Mouse (Mus musculus): ENCODE results near the gene Rdx. TPM values are rescaled to one million over a fixed set of nuclear protein-coding genes. Genes with fewer than 3 reads are reported as not detected.
"Not testable (repeated sequence)": the region's sequence is repeated elsewhere in the genome, so short reads cannot be mapped to it uniquely, and the experiment has no call there.

Gene Rdx
- total RNA-seq, 1 experiment from 2014 or later, result 245 TPM

DNA sequence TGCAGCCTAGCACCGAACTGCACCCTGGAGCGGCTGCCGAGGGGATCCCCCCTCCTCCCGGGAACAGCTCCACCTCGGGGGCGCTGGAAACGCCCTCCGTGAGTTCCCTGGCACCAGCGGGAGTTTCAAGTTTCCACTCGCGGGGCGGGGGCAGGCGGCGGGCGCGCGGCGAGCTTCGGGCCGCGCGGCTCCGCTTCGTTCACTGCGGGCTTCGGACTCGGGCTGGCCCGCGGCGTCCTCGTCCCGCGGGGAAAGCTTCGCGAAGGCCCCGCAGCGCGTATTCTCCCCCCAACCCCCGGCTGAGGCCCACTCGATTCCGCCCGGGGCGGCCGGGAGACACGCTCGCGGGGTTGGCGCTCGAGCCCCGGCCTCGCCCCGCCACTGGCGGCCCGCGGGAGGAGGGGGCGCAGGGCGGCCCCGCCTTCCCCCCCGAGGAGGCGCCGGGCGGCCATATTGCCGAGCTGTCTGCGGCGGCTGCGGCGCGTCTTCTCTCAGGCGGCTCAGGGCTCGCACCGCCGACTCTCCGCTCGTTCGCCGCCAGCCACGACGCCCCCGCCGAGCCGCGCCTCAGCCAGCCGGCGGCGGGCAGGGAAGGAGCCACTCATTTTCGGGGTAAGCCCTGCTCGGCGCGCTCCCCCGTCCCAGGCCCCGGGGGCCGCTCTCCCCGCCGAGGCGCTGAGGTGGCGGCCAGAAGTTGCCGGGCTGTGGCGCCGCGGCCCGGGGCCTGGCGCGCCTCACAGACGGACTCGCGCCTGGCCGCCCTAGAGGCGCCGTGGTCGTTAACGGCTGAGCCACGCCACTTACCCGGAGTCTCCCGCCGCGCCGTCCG, 1.1 kb downstream of the Rdx start:
- ATAC-seq (replicated peaks in 1 of 2; ENCODE audit: insufficient read depth in 1 of 2, low FRiP score in 2 of 2, low TSS enrichment in 1 of 2, low read depth in 1 of 2, poor library complexity in 2 of 2, severe bottlenecking in 2 of 2), result peak; percentile 73 to 81

DNA sequence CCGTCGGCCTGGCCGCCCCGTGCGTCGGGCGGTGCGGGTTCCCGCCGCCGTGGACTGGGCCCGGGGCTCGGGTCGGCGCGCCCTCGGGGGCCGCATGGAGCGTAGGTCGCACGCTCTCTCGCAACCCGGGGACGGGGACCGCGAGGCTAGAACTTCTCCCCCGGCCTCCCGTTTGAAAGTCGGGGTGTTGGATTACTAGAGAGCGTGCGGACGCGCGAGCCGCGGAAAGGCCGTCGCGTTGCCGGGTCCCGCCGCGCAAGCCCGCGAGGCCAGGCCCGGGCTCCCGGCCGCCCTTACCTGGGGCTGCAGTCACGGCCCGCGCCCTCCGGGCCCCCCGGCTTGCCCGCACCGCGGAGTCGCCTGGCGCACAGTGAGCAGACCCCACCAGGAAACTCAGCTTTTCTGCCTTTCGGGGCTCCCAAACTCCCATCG, 1.7 kb downstream of the Rdx start:
- ATAC-seq (replicated peaks in 1 of 2; ENCODE audit: insufficient read depth in 1 of 2, low FRiP score in 2 of 2, low TSS enrichment in 1 of 2, low read depth in 1 of 2, poor library complexity in 2 of 2, severe bottlenecking in 2 of 2), result peak in 1 of 2 experiments; percentile 11; a peak in 1 of 4 replicates

DNA sequence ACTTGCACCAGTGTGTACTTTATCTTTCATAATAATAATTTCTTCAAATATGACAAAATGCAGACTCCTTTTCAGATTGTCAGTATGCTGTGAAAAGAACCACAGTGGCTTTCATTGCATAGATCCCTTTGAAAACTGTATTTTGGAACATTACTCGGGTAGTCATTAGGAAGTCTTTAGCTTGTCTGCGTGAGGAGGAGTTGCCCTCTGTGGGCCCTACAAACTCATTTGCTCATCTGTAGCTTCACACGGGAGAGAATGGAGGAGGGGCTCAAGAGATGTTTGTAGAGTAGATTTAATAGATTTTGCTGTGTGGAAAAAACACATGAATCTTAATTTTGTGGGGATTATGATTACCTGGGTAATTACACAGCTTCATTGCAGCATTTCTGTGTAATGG, 2.6 kb downstream of the Rdx start:
- ATAC-seq (replicated peaks in 1 of 2; ENCODE audit: insufficient read depth in 1 of 2, low FRiP score in 2 of 2, low TSS enrichment in 1 of 2, low read depth in 1 of 2, poor library complexity in 2 of 2, severe bottlenecking in 2 of 2), result no peak

DNA sequence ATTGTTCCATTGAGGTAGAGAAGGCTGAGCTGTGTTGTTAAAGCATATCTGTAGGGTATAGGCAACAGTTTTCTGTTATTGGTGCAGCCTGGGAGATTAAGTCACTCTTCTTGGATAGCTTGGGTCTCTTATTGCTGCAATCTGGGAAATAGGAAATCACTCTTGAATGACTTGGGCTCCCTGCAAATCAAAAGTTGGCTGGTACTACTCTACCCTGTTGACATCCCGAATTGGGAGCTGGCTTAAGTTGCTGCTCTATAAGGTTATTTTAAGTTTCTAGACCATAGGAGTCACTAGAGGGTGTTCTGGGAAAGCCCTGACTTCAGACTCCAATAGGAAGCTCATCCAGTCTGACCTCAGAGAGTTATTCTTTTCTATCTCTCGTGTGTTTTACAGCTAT, 3.4 kb downstream of the Rdx start:
- ATAC-seq (replicated peaks in 1 of 2; ENCODE audit: insufficient read depth in 1 of 2, low FRiP score in 2 of 2, low TSS enrichment in 1 of 2, low read depth in 1 of 2, poor library complexity in 2 of 2, severe bottlenecking in 2 of 2), result no peak

DNA sequence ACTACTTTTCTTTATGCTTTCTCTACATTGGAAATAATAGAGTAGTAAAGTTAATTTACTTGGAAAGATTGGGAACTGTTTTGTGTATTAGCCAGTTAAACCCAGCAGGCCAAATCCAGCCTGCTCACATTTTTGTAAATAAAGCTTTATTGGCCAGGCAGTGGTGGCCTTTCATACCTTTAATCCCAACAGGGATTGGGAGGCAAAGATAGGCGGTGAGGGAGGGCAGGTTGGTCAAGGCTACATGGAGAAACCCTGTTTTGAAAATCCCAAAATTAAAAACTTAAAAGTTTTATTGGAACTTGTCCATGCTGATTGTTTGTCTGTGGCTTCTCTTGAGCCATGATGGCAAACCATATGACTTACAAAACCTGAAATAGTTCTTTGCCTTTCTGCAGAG, 5.2 kb downstream of the Rdx start:
- ATAC-seq (replicated peaks in 1 of 2; ENCODE audit: insufficient read depth in 1 of 2, low FRiP score in 2 of 2, low TSS enrichment in 1 of 2, low read depth in 1 of 2, poor library complexity in 2 of 2, severe bottlenecking in 2 of 2), result no peak

DNA sequence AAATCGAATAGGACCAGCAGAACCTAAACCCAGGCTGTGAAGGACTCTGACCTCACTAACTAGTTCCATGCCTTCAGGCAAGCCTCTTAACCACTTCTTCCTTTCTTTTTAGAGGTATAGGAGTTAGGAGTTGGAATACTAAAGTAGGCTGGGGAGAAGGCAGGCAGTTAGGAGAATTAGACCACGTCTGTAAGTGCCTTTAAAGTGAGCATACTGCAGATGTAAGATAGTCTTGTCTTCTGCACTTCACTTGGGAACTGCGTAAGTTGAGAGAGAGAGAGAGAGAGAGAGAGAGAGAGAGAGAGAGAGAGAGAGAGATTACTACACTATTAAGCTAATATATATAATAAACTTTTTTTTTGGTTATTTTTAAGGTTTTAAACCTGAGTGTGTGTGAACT, 8.3 kb downstream of the Rdx start:
- no peak for ATAC-seq (replicated peaks in 1 of 2; ENCODE audit: insufficient read depth in 1 of 2, low FRiP score in 2 of 2, low TSS enrichment in 1 of 2, low read depth in 1 of 2, poor library complexity in 2 of 2, severe bottlenecking in 2 of 2)

DNA sequence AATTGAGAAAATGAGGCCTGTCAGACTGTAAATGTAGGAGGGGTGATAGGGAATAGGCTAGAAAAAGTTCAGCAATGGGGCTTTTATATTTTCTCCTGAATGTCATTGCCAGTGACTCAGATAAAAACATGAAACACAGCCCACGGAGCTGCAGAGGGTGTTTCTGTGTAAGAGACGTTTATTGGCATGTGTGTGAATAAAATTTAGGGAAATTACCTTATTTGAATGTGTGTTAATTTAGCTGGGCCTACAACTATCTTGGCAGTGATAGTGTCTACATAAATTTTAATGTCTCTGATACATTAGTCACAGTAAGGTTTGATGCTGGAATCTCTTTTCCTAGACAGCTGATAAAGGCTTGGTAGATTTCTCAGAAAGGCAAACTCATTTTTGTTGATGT, 12.8 kb downstream of the Rdx start:
- ATAC-seq (replicated peaks in 1 of 2; ENCODE audit: insufficient read depth in 1 of 2, low FRiP score in 2 of 2, low TSS enrichment in 1 of 2, low read depth in 1 of 2, poor library complexity in 2 of 2, severe bottlenecking in 2 of 2), result no peak; a peak in 1 of 4 replicates

DNA sequence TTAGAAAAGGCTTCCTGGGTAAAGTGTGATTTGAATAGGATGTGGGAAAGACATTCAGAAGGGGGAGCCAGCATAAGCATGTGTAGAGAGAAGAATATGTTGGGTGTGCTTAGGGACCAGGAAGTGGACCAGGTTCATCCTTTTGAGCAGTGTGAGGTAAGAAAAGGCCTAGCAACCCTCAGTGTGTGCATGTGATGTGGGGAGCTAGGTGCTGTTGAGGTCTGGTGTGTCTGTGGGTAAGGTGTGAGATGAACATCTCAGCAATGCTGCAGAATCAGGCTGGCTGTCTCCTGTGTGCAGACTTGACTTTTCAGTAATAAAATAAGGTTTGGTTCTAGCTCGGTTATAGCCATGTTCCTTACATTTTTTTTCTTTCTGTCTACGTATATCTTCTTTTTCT, 23.1 kb downstream of the Rdx start:
- no peak for ATAC-seq (replicated peaks in 1 of 2; ENCODE audit: insufficient read depth in 1 of 2, low FRiP score in 2 of 2, low TSS enrichment in 1 of 2, low read depth in 1 of 2, poor library complexity in 2 of 2, severe bottlenecking in 2 of 2)

DNA sequence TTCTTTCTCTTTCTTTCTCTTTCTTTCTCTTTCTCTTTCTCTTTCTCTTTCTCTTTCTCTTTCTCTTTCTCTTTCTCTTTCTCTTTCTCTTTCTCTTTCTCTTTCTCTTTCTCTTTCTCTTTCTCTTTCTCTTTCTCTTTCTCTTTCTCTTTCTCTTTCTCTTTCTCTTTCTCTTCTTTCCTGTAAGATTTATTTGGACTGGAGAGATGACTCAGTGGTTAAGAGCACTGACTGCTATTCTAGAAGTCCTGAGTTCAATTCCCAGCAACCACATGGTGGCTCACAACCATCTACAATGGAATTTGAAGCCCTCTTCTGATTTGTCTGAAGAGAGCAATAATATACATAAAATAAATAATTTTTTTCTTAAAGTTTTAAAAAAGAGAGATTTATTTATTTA, 24.4 kb downstream of the Rdx start:
- not testable (repeated sequence) for ATAC-seq (replicated peaks in 1 of 2; ENCODE audit: insufficient read depth in 1 of 2, low FRiP score in 2 of 2, low TSS enrichment in 1 of 2, low read depth in 1 of 2, poor library complexity in 2 of 2, severe bottlenecking in 2 of 2)

DNA sequence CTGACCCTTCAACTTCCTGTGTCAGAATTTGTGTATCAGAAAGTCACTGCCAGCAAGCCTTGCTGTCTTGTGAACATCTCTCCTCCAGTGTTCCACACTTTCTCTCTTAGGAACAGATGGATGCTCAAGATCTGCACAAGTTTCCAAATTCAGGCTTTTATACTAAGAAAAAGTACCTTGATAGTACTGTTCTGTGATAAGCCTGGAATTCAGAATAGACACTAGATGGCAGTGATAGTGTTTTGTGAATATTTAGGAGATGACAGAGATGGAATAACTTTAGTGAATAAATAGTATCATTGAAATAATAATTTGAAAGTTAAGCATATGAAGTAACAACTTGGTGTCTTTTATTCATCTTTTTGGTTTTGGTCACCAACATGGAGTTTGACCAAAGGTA, 25.2 kb downstream of the Rdx start:
- ATAC-seq (replicated peaks in 1 of 2; ENCODE audit: insufficient read depth in 1 of 2, low FRiP score in 2 of 2, low TSS enrichment in 1 of 2, low read depth in 1 of 2, poor library complexity in 2 of 2, severe bottlenecking in 2 of 2), result no peak

DNA sequence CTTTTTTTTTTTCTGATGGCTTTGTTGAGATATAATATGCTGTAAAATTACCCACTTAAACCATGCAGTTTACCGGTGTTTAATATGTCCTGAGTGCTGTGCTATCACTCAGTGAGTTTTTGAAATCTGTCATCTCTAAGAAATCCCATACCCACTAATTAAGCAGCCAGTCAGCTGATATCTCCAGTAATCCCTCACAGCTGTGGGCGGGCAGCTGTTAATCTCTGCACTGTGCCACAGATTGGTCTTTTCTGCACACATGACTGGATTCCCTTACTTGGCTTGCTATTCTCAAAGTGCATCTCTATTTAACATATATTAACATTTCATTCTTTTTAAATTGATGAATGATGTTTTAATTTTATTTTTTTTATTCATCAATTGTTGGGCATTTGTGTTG, 29.1 kb downstream of the Rdx start:
- no peak for ATAC-seq (replicated peaks in 1 of 2; ENCODE audit: insufficient read depth in 1 of 2, low FRiP score in 2 of 2, low TSS enrichment in 1 of 2, low read depth in 1 of 2, poor library complexity in 2 of 2, severe bottlenecking in 2 of 2)

DNA sequence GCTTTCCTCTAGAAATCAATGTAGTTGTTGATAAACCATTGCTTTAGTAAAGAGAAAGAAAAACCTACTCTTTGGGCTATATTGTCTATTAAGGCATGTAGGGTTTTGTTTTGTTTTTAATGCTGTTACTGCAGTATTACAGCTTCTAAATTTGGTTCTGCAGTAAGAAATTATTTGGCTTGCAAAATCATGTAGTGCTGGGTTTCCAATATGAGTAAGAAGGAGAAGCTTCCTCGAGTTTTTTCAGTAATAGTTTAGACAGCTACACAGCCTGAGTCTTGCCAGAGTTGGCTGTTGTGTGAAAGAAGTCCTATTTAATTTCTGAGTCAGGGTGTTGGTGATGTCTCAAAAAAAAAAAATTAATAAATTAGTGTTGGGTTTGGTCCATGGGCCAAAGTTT, 30.7 kb downstream of the Rdx start:
- no peak for ATAC-seq (replicated peaks in 1 of 2; ENCODE audit: insufficient read depth in 1 of 2, low FRiP score in 2 of 2, low TSS enrichment in 1 of 2, low read depth in 1 of 2, poor library complexity in 2 of 2, severe bottlenecking in 2 of 2)

DNA sequence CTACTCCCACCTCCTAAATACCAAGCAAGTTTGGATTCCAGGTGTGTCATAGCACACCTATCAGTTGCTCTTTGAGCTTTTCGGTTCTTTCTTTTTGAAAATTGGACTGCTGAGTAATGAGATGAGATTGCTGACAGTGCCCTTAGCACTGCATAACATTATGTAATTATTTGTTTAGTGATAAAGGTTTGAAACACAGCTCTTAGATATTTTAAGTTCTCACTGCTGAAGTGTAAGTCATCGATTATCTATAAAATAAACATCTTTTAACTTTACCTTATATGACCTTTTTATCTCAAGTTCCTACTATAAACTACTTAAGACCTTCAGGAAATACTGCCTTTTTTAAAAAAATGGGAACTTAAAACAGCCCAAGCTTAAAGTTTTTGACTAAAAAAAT, 35.0 kb downstream of the Rdx start:
- no peak for ATAC-seq (replicated peaks in 1 of 2; ENCODE audit: insufficient read depth in 1 of 2, low FRiP score in 2 of 2, low TSS enrichment in 1 of 2, low read depth in 1 of 2, poor library complexity in 2 of 2, severe bottlenecking in 2 of 2)

DNA sequence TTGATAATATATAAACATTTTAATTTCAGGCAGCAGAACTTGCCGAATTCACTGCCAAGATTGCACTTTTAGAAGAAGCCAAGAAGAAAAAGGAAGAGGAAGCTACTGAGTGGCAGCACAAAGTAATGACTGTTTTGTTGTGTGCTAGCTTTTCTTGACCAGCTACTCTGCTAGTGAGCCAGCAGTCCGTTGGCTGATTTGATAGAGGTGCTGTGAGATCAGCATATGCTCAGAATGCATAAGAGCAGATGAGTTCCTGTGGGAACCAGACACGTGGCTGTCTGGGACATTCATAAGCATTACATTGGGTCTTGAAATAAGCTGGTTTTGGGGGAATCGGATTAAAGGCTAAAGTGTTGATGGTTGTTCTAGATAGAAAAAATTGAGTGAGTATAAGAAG, 35.4 kb downstream of the Rdx start:
- no peak for ATAC-seq (replicated peaks in 1 of 2; ENCODE audit: insufficient read depth in 1 of 2, low FRiP score in 2 of 2, low TSS enrichment in 1 of 2, low read depth in 1 of 2, poor library complexity in 2 of 2, severe bottlenecking in 2 of 2)

DNA sequence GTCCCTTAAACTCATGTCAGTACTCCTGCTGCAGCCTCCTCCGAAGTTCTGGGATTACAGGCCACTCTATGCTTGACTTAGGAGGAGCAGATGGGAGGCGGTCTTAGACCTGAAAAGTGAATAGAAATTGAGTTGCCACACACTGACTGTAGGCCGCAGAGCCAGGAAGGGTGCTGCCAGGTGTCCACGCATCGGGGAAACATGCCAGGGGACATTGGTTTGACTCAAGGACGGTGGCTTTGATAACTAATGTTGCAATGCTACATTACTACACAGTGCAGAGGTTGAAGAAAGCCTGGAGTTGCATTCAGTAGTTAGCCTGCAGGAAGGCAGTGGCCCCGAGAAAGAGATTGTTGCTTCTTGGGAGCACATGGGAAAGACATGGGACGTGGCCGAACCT, 44.8 kb downstream of the Rdx start:
- ATAC-seq (replicated peaks in 1 of 2; ENCODE audit: insufficient read depth in 1 of 2, low FRiP score in 2 of 2, low TSS enrichment in 1 of 2, low read depth in 1 of 2, poor library complexity in 2 of 2, severe bottlenecking in 2 of 2), result no peak

DNA sequence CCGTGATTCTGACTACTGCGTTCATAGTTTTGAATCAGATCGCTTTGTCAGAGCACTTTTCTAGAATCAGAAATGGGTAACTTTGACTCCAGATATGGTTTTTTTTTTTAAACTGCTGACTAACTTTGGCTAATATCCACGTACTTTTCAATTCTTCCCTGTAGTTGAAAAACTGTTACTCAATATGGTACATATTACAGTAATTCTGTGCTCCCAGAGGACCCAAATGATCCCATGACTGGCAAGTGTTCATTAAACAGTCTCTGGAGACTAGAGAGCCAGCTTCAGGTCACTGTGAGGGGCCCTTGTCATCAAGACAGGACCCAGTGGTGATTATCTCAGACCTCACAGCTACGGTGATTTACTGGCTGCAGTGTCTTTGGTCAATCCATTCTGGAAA, 45.3 kb downstream of the Rdx start:
- ATAC-seq (replicated peaks in 1 of 2; ENCODE audit: insufficient read depth in 1 of 2, low FRiP score in 2 of 2, low TSS enrichment in 1 of 2, low read depth in 1 of 2, poor library complexity in 2 of 2, severe bottlenecking in 2 of 2), result no peak

DNA sequence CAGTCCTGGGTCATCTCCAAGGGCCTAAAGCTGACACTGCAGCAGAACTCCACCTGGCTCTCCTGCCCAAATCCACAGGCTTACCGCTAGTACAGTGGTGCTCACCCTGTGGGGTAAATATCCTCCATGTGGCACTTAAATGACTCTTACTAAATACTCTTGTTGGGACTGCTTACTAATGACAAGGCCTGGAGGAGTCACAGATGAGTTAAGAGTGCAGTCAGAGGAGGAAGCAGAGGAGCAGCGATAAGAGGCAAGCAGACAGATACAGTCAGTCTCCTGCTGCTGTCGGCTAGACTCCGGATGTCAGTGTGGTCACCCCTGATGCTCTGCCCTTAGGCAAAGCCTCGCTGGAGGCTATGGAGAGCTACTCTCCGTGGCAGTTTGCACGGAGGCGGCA, 46.1 kb downstream of the Rdx start:
- ATAC-seq (replicated peaks in 1 of 2; ENCODE audit: insufficient read depth in 1 of 2, low FRiP score in 2 of 2, low TSS enrichment in 1 of 2, low read depth in 1 of 2, poor library complexity in 2 of 2, severe bottlenecking in 2 of 2), result no peak

DNA sequence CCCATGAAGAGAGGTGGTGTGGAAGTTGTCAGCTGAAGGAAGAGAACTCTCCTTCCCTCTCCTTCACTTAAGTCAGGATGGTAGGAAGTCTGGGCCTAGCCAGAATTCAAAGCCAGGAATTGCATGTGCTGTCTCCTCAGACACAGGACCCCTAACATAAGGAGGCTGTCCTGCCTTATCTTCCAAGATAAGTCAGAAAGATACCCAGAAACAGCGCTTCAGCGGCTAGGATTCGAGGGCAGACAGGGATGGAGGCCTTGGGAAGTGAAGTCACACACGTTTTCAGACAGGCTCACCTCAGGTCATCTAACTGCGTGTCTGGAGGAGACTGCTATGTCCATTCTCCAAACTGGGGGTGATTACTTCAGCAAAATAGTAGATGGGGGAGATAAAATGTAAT, 47.0 kb downstream of the Rdx start:
- no peak for ATAC-seq (replicated peaks in 1 of 2; ENCODE audit: insufficient read depth in 1 of 2, low FRiP score in 2 of 2, low TSS enrichment in 1 of 2, low read depth in 1 of 2, poor library complexity in 2 of 2, severe bottlenecking in 2 of 2)

DNA sequence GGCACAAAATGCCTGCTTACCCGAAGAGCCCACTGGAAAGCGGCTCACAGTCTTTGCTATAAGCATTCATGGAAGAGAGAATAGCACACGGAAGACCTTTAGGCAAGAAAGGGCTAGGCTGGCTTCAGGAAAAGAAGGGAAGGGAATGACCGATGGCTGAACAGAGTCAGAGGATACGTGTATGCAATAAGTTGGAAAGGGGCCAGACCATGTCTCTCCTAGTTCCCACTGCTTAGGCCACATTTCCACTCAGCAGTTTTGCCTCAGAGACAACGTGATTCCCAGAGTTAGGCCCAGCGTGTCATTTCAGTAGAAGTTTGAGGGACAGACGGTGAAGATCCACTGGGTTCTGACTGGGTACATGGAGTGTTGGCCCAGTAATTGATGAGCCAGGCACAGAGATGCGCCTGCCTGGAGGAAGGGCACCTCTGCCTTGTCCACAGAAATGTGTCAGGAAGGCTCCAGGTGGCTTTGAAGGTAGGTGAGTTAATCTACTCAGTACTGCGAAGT, 47.6 kb downstream of the Rdx start:
- ATAC-seq (replicated peaks in 1 of 2; ENCODE audit: insufficient read depth in 1 of 2, low FRiP score in 2 of 2, low TSS enrichment in 1 of 2, low read depth in 1 of 2, poor library complexity in 2 of 2, severe bottlenecking in 2 of 2), result no peak

Measured in hematopoietic stem cell, adult 5-6 weeks (primary cell).